Mouse (Mus musculus) WW6 (cell line): Measurements from ENCODE around the gene Bpifb3.

ENCODE experiments used
- DNase-seq: peaks from one replicate; pipeline ENCODE4 v3.0.0-alpha.2; 2013; ENCODE audit warnings: low read depth, low spot score

The Bpifb3 gene

DNA sequence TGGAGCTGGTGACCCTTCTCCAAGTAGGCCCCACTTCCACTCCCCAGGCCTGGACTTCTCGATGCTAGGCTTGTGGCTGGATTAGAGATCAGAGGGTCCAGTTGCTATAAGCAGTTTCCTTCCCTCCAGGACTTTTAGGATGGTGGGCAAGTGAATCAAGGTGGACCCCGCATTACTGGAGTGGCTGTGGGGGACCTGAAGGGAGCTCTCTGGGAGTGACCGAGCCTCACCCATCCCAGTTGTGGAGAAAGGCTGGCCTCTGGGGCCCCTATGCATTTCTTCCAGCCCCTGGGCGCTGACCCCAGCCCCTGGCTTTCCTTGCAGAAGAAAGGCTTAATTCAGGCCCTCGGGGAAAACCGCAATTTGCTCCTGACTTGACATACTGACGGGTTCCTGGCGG, at the start of gene Bpifb3:
Bpifb3 (plus strand) TSS at position 301 of the 400 bp plus-strand sequence.
- DNase-seq: no peak

DNA sequence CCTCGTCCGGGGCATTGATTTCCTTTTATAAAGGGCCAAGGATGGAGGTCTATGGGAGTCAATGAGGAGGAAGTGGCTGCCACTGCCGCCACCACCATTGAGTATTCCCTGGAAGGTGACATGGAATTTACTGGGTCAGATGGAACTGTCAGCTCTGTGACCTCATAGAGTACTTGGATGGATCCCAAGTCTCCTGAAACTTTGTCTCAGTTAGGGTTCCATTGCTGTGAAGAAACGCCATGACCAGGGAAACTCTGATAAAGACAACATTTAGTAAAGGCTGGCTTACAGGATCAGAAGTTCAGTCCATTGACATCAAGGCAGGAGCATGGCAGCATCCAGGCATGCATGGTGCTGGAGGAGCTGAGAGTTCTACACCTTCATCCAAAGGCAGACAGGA, 47.0 kb upstream of the Bpifb3 start, which contains the start of gene Sun5:
Sun5 (minus strand) TSS at position 101 of the 400 bp plus-strand sequence.
- DNase-seq: no peak

DNA sequence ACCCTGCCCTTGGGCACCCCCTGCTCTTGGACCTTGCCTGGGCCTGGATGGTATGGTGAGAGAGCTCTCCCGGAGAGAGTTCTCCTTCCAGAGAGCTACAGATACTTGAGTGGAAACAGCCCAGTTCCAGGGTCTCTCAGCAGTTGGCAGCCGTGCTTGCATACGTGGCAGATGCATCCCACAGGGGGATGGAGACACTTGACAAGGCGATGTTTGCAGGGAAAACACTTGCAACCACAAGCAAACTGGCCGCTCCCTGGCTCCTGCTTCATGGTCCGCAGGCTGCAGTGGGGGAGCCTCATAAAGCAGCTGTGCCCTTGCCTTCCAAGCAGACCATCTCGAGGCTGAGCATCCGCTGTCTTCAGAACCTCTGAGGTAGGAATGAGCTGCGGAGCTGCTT, 43.3 kb upstream of the Bpifb3 start, which contains the start of gene Bpifb2:
Bpifb2 (plus strand) TSS at position 301 of the 400 bp plus-strand sequence.
- DNase-seq: no peak

DNA sequence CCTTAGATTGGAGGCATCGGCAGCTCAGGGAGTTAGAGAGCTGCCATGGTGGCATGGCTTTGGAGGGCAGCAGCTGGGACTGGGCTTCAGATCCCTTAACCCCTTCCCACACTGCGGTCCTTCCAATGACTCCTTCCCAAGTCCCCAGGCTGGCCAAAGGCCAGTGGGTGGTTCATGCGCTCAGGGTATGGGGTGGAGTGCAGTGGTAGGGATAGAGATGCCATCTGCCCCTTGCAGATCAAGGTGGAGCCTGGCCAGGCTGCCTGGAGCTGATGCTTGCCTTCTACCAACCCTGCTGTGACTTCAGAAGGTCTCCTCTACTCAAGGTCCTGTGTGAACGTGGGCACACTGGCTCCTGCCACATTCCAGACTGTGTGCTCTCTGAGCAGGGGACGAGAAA, 18.9 kb upstream of the Bpifb3 start:
- DNase-seq: no peak

DNA sequence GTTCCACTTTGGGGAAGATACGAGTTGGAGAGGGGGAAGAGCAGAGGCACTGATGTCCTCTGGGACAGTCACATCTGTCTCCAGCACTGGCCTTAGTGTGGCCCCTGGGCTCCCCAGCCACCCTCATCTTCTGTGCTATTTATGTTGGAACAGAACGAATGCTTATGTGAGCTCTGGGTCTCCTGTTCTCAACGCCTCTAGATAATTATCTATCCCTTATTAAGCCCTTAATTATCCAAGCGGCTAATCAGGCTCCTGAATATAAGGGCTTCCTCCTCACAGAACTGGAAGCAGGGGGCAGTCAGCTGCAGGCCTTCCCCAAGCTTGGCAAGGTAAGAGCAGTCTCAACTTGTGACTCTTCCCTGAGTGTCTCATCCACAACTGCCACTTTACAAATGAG, 17.9 kb upstream of the Bpifb3 start, which contains the start of gene Bpifb6:
Bpifb6 (plus strand) TSS at position 301 of the 400 bp plus-strand sequence.
- DNase-seq: no peak

DNA sequence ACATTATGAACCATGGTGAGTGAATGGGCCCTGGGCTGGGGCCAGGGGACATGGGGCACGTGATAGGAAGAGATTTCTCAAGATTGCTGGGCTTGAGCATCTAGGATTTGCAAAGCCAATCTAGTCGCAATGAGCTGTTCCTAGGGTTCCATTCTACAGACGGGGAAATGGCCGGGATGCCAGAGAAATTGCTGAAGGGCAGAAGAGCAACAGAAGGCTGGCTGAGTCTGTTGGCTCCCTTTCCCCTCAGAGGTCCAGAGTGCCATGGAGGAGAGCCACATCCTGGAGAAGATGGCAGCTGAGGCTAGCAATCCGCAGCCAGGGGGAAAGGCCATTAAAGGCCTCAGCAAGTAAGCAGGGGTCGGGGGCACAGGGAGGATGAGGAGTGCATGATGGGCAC, 15.3 kb upstream of the Bpifb3 start:
- DNase-seq: no peak

DNA sequence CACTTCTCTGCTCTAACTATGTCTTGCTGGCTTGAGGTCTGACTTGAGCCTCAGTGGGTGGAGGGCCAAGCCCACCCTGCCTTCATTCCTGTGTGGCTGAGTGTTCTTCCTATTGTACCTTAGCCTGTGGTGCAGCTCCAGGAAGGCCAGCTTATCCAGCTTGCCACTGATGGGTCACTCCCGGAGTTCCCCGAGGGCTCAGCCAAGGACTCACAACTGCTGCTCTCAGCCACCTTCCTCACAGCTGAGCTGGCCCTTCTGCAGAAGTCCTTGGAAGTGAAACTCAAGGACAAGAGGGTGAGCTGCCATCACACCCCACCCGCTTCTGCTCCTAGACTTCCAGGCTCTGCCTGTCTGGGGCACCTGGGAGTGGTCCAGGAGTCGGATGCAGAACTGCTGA, 11.4 kb upstream of the Bpifb3 start:
- no peak for DNase-seq

DNA sequence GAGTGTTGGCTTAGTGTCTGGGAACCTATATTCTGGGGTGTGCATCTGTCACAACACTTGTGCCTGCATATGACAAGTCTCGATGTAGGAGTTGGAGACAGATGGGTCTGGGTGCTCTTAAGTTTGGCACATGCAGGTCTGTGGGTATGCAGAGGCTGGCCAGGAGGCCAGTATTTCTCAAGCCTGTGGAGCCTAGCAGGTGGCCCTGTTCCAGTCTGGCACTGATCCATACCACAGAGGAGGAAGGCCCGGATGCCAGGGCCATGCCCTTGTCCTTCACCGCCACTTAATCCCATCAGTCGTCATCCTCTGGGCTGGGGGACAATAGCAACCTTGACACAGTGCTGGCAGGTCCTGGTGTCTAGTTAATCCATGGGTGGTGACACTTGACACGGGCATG, 3.9 kb upstream of the Bpifb3 start:
- DNase-seq: no peak

DNA sequence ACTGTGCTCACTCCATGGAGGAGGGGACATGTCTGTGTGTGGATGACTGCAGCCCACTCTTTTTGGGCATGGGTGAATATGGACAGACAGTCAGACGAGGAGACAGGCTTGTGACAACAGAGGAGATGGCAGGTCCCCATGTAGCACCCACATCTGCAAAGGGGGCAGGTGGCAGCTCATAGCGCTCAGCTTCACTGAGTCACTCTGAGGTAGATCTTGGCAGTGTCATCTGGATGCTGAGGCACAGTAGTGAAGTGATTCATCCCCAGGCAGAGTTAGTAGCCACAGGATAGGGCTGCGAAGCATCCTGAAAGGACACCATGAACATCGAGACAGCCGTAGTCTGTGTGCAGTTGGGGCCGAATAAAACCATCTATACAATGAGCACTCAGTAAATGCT, 3.2 kb downstream of the Bpifb3 start:
- no peak for DNase-seq

DNA sequence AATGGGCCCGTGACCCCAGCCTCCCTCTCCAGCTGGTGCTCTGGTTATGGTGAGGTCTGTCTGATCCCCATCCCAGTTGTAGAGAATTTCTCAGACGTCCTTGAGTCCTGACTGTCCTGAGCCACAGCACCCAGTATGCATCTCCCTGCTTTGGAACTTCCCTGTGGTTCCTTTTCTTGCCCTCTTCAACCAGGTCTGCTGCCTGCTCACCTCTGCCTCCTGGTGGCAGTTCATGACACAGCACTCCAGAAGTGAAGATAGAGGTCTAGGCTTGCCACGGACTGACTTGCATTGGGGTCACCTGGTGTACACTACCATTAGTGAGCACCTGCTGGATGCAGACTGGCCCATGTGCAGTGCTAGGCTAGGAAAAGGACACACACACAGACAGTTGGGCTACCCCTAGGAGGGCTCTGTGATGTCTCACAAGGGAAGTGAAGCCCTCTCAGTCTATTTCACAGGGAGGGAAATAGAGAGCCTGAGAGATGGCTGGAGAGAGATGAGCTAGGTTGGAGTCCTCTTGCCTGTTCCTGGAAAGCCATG, 11.9 kb downstream of the Bpifb3 start:
- peak; percentile 28 for DNase-seq

DNA sequence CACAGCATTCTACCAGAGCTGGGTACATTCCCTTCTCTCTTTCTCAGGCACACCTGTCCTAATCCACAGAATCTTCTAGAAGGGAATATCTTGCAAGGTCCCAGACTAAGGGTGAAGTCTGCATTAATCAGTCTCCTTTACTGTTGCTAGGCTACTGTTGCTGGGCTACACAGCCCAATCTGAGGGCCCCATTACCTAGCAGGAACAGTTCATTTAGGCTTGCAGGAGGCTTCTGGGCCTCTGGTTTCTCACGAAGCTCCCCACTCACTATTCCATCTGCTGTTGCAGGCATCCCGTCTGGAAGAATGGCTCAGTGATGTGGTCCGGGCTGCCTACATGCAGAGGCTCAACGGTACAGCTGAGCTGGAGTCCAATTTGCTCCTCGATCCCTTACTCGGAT, 13.1 kb downstream of the Bpifb3 start:
- DNase-seq: no peak

DNA sequence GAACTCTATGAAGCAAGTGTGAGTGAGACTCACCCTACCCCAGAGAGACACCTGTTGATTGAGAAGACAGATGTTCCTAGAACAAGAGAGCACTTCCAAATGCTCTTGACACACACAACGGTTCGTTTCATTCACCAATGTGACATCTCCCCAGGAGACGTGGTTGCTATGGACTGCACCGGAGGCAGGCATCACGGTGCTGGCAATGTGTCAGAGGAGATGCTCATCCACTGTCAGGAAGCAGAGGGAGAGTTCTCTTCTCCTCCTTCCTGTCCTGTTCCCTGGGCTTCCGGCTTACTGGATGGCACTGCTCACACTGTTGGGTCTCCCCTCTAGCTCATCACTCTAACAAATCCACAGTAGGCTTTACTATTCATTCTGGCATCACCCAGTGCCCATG, 15.3 kb downstream of the Bpifb3 start:
- DNase-seq: no peak

DNA sequence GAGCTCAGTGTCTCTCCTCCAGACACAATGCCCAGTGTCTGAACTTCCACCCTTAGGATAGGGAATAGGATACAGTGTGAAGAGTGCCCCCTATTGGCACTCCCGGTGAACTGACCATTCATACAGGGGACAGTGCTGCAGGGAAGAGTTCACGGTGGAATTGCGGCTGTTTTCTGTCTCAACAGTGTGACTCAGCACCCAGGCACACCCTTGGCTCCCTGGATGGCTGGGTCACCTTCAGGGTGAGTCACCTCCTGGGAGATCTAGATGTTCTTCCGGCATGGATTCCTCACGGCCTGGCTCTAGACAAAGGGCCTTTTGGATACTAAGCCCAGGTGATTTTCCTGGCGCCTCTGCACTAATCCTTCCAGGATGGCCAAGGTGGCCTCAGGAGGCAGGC, 17.3 kb downstream of the Bpifb3 start:
- no peak for DNase-seq

DNA sequence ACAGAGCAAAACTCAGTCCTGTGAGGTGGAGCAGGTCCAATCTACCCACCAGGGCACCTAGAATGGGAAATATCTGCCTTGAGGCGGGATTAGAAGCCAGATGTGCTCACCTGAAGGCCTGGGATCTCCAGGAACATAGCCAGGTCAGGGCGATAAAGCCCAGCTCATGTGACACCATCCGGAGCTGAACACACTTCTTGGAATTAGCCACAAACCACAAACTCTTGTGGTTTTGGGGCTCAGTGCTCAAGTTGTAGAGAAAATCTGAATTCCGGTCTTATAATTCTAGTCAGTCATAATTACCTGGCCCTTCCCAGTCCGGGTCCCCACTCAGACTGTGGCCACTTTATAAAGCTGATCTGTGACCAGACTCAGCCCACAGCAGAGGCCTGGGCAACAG, 19.8 kb downstream of the Bpifb3 start, which contains the start of gene Bpifb4:
Bpifb4 (plus strand) TSS at position 370 of the 400 bp plus-strand sequence.
- no peak for DNase-seq

DNA sequence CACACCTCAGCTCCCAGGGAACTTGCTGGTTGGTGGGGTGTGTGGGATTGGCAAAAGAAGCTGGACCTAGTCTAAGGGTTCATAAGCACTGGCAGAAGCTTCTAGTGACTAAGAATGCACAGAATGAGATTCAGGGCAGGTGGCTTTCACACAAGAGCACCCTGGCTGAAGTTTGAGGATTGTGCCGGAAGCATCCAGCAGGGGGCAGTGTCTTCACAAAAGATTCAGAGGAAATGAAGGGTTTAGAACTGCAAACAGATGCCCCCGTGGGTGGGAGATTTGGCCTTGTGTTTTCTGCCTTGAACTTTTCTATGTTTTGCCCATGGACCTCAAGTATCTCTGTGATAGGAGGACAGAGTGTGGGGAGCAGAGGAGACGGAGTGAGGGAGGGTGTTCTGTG, 25.5 kb downstream of the Bpifb3 start:
- peak; percentile 16 for DNase-seq

DNA sequence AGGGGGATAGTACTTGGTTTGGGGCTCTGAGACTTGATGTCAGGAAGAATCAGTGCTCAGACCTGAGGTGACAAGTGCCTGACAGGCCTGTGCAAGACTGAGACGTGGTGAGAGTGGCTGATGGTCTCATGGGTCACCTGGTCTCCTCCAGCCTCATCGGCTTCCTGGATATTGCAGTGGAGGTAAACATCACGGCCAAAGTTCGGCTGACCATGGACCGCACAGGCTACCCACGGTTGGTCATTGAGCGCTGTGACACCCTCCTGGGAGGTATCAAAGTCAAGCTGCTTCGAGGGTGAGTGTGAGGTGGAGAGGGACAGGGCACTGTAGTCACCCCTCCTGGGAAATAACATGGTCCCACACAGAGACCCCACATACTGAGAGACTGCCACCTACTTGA, 26.5 kb downstream of the Bpifb3 start:
- no peak for DNase-seq

DNA sequence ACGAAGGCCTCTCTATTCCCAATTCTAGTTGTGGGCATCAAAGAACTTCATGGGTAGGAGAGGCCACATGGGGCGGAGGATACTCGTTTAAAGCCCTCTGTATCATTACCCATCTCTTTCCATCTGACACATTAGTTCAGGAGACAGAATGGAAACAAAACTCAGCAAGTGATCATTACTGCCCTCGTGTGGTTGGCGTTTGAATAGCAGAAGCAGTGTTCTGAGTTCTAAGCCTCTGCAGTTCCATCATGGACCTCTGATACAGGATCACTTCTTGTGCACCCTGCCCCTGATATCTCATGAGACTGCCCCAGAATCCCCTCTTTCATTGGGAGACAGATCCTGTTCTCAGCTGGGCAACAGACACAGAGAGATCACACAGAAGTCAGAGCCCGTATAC, 34.9 kb downstream of the Bpifb3 start:
- DNase-seq: peak; percentile 40

DNA sequence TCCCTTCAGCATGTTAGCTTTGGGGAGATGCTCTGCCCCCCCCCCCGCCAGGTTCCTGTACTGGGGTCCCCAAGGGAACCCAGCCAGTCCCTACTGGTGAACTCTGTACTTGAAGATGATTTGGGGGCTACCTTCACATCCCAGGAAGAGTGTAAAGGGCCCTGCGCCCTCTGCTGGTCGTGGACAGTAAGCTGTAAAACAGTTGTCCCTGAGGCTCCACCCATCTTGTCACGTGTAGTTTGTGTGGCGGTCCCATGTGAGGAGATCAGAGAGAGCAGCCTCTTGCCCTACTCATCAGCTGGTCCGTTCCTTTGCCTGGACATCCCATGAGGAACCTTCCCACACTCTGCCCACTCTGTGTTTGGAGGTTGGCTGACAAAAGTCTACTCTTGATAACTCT, 35.8 kb downstream of the Bpifb3 start:
- DNase-seq: peak; percentile 72

DNA sequence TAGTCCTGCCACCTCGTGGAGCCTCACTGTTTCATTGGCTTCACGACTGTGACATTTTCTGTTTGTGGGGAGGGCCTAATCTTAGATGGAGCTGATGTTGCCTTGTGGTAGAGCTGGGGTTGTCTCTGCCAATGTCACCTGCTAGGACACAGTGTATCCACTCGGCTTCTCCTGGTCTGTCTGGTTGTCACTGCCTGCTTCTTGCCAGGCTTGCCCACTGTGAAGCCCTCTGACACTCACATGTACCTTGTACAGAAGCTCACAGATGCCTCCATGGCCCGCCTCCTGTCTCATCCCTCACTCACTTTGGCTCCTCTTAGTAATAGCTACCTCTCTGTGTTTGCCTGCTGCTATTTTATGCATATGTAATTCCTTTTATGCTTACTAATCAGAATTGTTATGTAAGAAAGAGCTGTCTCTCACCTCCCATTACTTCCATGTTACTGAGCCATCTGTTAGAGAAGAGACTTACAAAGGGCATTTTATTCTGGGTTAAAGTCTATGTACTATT, 44.8 kb downstream of the Bpifb3 start:
- no peak for DNase-seq

DNA sequence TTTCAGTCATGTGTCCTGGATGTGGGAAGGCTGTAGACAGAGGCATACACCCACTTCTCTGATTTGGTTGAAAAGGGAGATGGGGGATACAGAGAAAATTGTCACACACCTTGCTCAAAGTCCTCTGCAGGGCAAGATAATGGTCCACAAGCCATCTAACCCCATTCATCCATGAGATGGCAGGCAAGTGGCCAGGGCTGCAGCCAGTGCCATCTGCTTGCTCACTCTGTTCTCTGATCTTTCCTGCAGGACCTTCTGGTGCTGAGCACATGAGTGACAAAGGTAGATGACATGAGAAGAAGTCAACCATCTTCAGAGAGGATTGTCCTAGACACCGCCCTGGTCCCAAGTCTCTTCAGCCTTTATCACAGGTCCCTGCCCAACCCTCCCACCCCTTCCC, 45.3 kb downstream of the Bpifb3 start:
- no peak for DNase-seq

DNA sequence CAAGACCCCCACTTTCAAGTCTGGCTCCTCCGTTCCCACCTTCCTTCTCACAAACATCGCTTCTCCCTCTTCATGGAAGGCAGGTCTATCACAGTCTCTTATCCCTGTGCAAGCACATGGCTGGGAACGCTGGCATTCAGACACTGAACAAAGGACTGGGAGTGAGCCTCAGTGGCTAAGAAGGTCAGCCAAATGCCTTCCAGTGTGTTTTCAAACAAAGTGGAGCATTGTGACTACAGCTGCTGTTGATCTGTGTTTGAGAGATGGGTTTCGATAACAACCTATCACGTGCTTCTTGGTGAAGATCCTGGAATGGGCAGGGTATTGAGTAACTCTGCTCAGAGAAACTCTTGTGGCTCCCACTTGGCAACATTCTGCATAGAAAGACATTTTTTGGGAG, 52.2 kb downstream of the Bpifb3 start:
- DNase-seq: no peak

DNA sequence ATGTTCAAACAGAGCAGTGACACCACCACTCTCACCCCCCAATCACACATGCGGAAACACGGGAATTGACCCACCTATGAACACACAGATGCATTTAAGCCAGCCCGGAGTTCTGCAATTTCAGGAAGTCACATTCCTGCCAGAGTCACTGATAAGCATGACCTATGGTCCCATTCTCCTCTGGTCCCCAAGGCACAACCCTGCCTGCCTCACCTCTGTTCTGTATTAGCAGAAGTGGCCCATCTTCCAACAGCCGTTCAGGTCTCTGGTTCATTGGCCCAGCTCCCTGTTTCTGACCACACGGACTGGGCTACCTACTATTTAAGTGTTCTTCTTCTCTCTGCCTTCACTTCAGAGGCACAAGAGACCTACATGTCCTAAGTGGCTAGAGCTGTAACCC, 56.6 kb downstream of the Bpifb3 start, which contains the start of gene Bpifa6:
Bpifa6 (plus strand) TSS at position 364 of the 400 bp plus-strand sequence.
- DNase-seq: no peak
